Mouse (Mus musculus) kidney, embryonic 15.5 days (tissue): ENCODE measurements around the gene Map2k1. TPM values are rescaled to one million over a fixed set of nuclear protein-coding genes. Genes with fewer than 3 reads are reported as not detected.
"Not testable (repeated sequence)": the region's sequence is repeated elsewhere in the genome, so short reads cannot be mapped to it uniquely, and the experiment has no call there.

ENCODE experiments used
- ATAC-seq: fragments of 200-750 bp; cut with Nextera tagmentation; replicated peaks from 2 replicates; pipeline ENCODE4 v1.8.0; 2017; ENCODE audit warnings: moderate TSS enrichment; ENCODE audit not compliant: low FRiP score
- H3K27ac ChIP-seq: fragments of 300-500 bp; sonication (generic); 2 replicates; pipeline ENCODE4 v1.5.1; 2015; ENCODE audit warnings: mild to moderate bottlenecking, inconsistent platforms
- H3K27me3 ChIP-seq: fragments of 300-500 bp; sonication (generic); 2 replicates; pipeline ENCODE4 v1.6.1; 2015; ENCODE audit warnings: inconsistent platforms
- H3K36me3 ChIP-seq: fragments of 300-500 bp; sonication (generic); 2 replicates; pipeline ENCODE4 v1.6.1; 2015; ENCODE audit warnings: inconsistent platforms
- H3K4me1 ChIP-seq: fragments of 300-500 bp; sonication (generic); 2 replicates; pipeline ENCODE4 v1.6.1; 2015; ENCODE audit warnings: inconsistent platforms
- H3K4me2 ChIP-seq: fragments of 300-500 bp; sonication (generic); 2 replicates; pipeline ENCODE4 v1.6.1; 2015; ENCODE audit warnings: moderate library complexity, mild to moderate bottlenecking, inconsistent platforms
- H3K4me3 ChIP-seq: fragments of 300-500 bp; sonication (generic); replicated peaks from 2 replicates; pipeline ENCODE4 v1.5.1; 2015; ENCODE audit warnings: mild to moderate bottlenecking, inconsistent platforms
- H3K9ac ChIP-seq: fragments of 300-500 bp; sonication (generic); 2 replicates; pipeline ENCODE4 v1.6.1; 2015; ENCODE audit warnings: mild to moderate bottlenecking, inconsistent platforms
- H3K9me3 ChIP-seq: fragments of 300-500 bp; sonication (generic); replicated peaks from 2 replicates; pipeline ENCODE4 v1.6.1; 2016; ENCODE audit warnings: inconsistent platforms
- WGBS: fragments of 180-500 bp; shearing (Covaris S2); methylation state at CpG from one replicate; pipeline ENCODE4 v1.1.7; 2015; ENCODE audit warnings: mixed read lengths; 5-methylcytosine and 5-hydroxymethylcytosine counted together
- polyA plus RNA-seq: library from polyadenylated mRNA; unstranded; fragments of >200 nt; fragmentation: Nextera tagmentation; extraction: Ambion mirVana; gene quantifications from 2 replicates; pipeline ENCODE4 v1.2.1, GENCODE M21; 2015

The Map2k1 gene
- polyA plus RNA-seq, 1 experiment from 2014 or later, result 81.7 TPM

DNA sequence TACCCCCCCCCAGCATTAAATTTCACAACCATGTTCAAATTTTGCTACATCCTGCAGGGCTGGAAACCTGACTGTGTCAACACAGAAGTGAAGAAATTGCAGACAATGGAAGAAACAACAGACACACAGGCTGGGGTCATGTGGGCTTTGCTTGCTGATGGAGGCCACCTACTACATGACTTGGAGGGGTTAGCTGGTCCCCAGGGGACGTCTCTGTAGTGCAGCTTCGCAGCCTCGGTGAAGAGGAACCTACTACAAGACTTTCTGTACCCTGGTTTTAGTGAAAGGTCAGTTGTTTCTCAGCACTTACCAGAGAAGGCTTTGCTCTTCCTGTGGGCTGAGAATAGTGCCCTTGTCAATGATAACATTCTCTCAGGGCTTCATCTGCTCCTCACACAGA, 17.8 kb upstream of the Map2k1 start:
- no peak overlapping the region for H3K9ac ChIP-seq
- H3K27me3 ChIP-seq, result no peaks in the 10 kb centered on the region
- H3K4me3 ChIP-seq, result no peak overlapping the region
- no peaks in the 10 kb centered on the region for H3K36me3 ChIP-seq
- H3K4me2 ChIP-seq, result no peak overlapping the region
- WGBS, result 73% methylated on average over 3 of the region's 3 CpGs
- no peaks in the 10 kb centered on the region for H3K9me3 ChIP-seq
- H3K27ac ChIP-seq, result no peak overlapping the region
- no peak for ATAC-seq
- H3K4me1 ChIP-seq, result no peaks in the 10 kb centered on the region

DNA sequence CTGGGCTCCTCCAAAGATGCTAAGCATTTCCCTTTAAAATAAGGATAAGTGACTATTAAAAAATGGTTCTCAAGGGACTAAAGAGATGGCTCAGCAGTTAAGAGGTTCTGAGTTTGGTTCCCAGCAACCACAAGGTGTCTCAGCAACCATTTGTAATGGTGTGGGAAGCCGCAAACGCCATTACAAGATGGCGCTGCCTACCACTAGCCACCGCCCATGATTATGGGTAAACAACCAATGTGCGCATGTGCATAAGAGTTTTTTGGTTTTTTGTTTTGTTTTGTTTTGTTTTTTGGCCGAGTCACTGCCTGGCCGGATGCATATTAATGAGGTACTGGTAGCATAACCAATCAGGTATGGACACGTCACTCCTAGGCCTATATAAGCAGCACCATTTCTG, 15.4 kb upstream of the Map2k1 start:
- not testable (repeated sequence) for H3K4me2 ChIP-seq, H3K27me3 ChIP-seq, H3K9ac ChIP-seq, H3K27ac ChIP-seq, ATAC-seq, H3K4me1 ChIP-seq, H3K9me3 ChIP-seq, H3K36me3 ChIP-seq, H3K4me3 ChIP-seq
- WGBS, result 96% methylated on average over 8 of the region's 8 CpGs

DNA sequence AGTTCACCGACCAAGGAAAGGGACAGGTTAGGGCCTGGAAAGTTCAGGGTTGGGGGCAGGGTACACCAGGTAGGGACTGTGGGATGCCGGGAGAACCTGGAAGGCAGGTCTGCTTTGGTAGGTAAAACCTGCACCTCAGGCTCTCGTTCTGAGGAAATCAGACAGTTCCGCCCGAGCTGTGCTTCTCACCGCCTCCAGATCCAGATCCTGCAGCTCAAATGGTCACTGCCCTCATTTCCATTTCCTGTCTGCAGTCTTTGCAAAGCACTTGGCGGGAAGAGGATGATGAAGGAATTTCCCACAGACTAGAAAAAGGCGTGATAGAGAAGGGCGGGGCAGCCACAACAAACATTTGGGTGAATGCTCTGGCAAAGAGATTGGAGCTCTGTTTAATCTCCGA, 14.8 kb upstream of the Map2k1 start:
- H3K27ac ChIP-seq, result no peak overlapping the region
- no peaks in the 10 kb centered on the region for H3K9me3 ChIP-seq
- H3K4me3 ChIP-seq, result no peak overlapping the region
- no peak overlapping the region for H3K9ac ChIP-seq
- no peaks in the 10 kb centered on the region for H3K4me1 ChIP-seq
- no peak overlapping the region for H3K4me2 ChIP-seq
- no peaks in the 10 kb centered on the region for H3K36me3 ChIP-seq
- 74% methylated on average over 10 of the region's 10 CpGs for WGBS
- no peak for ATAC-seq
- H3K27me3 ChIP-seq, result no peaks in the 10 kb centered on the region

DNA sequence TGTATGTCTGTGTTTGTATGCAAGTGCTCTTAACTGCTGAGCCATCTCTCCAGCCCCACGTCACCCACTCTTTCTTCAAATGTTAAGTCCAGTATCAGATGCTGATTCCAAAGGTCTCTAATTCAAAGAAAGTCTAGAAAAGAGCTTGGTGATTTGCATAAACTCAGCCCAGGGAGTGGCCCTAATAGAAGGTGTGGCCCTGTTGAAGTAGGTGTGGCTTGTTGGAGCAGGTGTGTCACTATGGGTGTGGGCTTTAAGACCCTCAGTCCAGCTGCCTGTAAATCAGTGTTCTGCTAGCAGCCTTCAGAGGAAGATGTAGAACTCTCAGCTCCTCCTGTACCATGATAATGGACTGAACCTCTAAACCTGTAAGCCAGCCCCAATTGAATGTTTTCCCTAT, 13.8 kb upstream of the Map2k1 start:
- H3K27me3 ChIP-seq, result no peaks in the 10 kb centered on the region
- H3K9me3 ChIP-seq, result no peaks in the 10 kb centered on the region
- no peak overlapping the region for H3K9ac ChIP-seq
- H3K4me2 ChIP-seq, result no peak overlapping the region
- H3K27ac ChIP-seq, result no peak overlapping the region
- H3K4me3 ChIP-seq, result no peak overlapping the region
- no peaks in the 10 kb centered on the region for H3K4me1 ChIP-seq
- no peak for ATAC-seq
- 93% methylated on average over 1 of the region's 1 CpGs for WGBS
- no peaks in the 10 kb centered on the region for H3K36me3 ChIP-seq

DNA sequence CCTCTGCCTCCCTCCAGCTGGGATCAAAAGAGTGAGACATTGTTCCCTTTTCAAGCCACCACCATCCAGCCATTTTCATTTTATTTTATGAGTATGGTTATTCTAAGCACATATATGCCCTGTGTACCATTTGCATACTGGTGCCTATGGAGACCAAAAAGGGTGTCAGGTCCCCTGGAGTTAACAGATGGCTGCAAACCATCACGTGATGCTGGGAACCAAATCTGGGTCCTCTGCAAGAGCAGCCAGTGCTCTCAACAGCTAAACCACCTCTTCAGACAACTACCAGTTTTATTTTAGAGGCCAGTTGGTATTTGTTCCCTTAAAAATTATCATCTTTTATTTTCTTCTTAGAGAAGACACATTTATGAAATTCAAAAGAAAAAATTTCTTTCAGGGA, 11.4 kb upstream of the Map2k1 start:
- WGBS, result 53% methylated on average over 1 of the region's 1 CpGs
- Histone ChIP-seq H3K4me3 (no peak overlapping the region), H3K9me3 (no peaks in the 10 kb centered on the region), H3K4me2 (no peak overlapping the region), H3K27me3 (no peaks in the 10 kb centered on the region), H3K27ac (no peak overlapping the region), H3K9ac (no peak overlapping the region), H3K36me3 (no peaks in the 10 kb centered on the region), H3K4me1 (no peaks in the 10 kb centered on the region)
- ATAC-seq, result no peak

DNA sequence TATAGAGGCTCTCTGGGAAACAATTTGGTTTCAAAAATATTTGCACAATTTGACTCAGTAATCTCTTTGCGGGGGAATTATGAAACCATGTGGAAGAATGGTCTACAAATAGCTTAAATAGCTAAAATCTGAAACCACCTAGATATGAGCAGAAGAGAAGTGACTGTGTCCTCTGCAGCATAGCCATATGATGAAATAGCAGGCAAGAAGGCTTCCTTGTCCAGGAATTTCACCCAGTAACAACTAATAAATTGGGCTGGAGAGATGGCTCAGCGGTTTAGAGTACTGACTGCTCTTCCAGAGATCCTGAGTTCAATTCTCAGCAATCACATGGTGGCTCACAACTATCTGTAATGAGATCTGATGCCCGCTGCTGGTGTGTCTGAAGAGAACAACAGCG, 7.6 kb upstream of the Map2k1 start:
- Histone ChIP-seq H3K9me3 (no peaks in the 10 kb centered on the region), H3K4me1 (no peaks in the 10 kb centered on the region), H3K27ac (no peak overlapping the region), H3K4me3 (no peak overlapping the region), H3K9ac (no peak overlapping the region), H3K36me3 (no peaks in the 10 kb centered on the region), H3K27me3 (no peaks in the 10 kb centered on the region), H3K4me2 (no peak overlapping the region)
- WGBS, result 88% methylated on average over 4 of the region's 4 CpGs
- no peak for ATAC-seq

DNA sequence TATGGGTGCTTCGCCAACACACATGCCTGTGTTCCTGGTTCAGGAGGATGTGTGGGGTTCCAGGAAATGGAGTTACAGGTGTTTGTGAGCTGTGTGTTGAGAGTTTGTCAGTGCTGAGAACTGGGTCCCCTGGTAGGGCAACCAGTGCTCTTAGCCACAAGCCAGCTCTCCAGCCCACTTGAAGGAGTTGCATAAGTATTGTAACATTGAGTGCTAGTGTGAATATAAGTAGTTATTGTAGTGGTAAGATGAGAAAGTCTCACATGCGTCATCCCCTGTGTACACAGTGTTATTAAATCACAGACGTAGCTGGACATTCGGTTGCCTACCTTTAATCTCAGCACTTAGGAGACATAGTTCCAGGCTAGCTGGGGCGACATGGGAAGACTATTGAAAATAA, 6.5 kb upstream of the Map2k1 start:
- no peak for ATAC-seq
- WGBS, result 90% methylated on average over 5 of the region's 5 CpGs
- H3K36me3 ChIP-seq, result no peaks in the 10 kb centered on the region
- no peak overlapping the region for H3K9ac ChIP-seq
- H3K4me2 ChIP-seq, result no peak overlapping the region
- H3K4me1 ChIP-seq, result no peaks in the 10 kb centered on the region
- H3K27me3 ChIP-seq, result no peaks in the 10 kb centered on the region
- H3K9me3 ChIP-seq, result no peaks in the 10 kb centered on the region
- no peak overlapping the region for H3K27ac ChIP-seq
- H3K4me3 ChIP-seq, result no peak overlapping the region

DNA sequence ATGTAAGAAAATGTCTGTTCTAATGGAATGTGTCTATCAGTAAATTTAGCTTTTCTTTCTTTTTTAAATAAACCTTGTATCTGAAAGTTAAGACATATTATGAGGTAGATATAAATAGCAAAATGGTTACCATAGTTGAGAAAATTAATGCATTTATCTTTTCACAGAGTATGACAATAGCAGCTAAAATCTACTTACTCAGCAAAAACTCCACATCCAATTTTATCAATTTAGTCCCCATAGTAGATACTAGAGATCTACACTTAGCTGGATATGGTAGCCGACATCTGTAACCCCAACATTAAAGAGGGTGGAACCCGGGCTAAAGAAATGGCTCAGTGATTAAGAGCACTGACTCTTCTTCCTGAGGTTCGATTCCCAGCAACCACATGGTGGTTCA, 2.8 kb upstream of the Map2k1 start:
- H3K4me2 ChIP-seq, result no peak overlapping the region
- peaks cover 12% of the 10 kb centered on the region for H3K4me1 ChIP-seq
- no peak overlapping the region for H3K4me3 ChIP-seq
- H3K27me3 ChIP-seq, result no peaks in the 10 kb centered on the region
- no peak overlapping the region for H3K9ac ChIP-seq
- H3K27ac ChIP-seq, result no peak overlapping the region
- H3K9me3 ChIP-seq, result no peaks in the 10 kb centered on the region
- ATAC-seq, result no peak
- H3K36me3 ChIP-seq, result no peaks in the 10 kb centered on the region
- 85% methylated on average over 3 of the region's 3 CpGs for WGBS

DNA sequence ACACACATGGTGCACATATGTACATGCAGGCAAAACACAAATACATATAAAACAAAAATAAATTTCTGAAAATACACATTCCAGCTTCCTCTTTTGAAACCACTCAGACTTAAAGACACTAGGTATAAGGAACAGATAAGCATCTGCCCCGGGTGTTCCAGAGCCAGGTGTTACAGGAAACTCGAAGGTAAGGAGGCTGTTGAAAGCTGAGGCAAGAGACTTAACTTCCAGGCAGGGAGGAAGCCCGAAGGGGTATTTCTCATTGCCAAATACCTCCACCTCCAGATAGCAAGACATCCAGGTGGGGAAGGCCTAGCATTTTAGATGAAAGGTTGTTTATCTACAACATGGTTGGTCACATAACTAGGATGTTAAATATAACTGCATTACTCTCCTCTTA, 2.0 kb upstream of the Map2k1 start:
- Histone ChIP-seq H3K4me1 (peaks cover 19% of the 10 kb centered on the region), H3K9me3 (no peaks in the 10 kb centered on the region), H3K27ac (no peak overlapping the region), H3K9ac (no peak overlapping the region), H3K4me2 (no peak overlapping the region), H3K27me3 (no peaks in the 10 kb centered on the region), H3K4me3 (no peak overlapping the region), H3K36me3 (no peaks in the 10 kb centered on the region)
- no peak for ATAC-seq
- 78% methylated on average over 3 of the region's 3 CpGs for WGBS

DNA sequence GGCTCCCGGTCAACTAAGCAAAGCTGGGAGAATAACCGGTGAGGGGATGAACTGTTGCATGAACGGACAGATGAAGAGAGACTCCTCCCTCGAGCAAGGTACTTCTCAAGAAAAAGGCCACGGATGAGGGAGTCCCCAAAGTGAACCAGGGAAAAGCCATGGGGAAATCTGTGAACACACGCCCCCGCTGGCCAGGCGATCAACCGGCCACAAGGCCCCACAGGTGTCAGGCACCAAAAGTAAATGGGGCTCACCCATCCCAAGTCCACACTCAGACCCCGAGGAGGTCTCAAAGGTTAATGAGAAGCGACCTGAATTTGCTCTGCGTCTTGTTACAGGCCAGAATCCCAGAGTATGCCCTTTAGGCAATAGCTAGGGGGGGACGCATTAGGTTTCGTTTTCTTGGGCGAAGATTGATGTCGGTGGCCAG, 825 bp downstream of the Map2k1 start:
- Histone ChIP-seq H3K27me3 (no peaks in the 10 kb centered on the region), H3K9ac (peak overlapping the region; percentile 91), H3K4me3 (peak overlapping the region; percentile 100), H3K27ac (peak overlapping the region; percentile 97), H3K36me3 (peaks cover 6% of the 10 kb centered on the region; the same call in 1 of the 2 replicates), H3K4me2 (peak overlapping the region; percentile 67), H3K4me1 (peaks cover 22% of the 10 kb centered on the region), H3K9me3 (no peaks in the 10 kb centered on the region)
- ATAC-seq, result 0 out of 2 replicates have a peak, but pooled peaks have one; percentile 8
- under 1% methylated on average over 16 of the region's 16 CpGs for WGBS

DNA sequence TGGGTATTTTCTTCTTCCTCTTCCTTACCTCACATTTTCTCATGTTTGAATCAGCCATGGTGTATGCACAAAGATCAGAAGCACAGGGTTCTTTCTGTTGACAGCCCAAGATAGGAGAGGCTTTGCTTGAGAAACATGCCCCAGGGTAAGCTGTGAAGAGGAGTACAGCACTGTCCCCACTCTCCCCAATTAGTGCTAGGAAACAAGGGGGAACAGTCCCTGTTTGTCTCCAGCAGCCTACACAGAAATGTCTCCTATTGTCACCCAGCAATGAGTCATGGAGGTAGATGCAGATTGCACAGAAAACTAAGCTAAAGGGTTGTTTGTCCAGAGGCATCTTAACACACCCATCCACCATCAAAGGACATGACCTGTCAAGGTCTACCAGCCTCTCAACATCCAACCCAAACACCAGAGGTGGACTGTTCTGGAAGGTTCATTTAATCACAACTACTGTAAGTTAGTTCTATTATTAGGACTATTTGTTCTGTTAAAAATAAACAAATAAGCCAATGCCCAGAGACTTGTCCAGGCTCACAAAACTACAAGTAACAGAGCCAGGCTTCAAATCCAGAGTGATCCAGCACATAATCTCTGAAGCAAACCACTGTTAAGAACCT, 3.2 kb downstream of the Map2k1 start:
- no peak for ATAC-seq
- Histone ChIP-seq H3K9me3 (no peaks in the 10 kb centered on the region), H3K9ac (no peak overlapping the region), H3K27ac (no peak overlapping the region), H3K4me2 (no peak overlapping the region), H3K36me3 (peaks cover 11% of the 10 kb centered on the region), H3K4me3 (no peak overlapping the region), H3K27me3 (no peaks in the 10 kb centered on the region), H3K4me1 (peaks cover 22% of the 10 kb centered on the region)

DNA sequence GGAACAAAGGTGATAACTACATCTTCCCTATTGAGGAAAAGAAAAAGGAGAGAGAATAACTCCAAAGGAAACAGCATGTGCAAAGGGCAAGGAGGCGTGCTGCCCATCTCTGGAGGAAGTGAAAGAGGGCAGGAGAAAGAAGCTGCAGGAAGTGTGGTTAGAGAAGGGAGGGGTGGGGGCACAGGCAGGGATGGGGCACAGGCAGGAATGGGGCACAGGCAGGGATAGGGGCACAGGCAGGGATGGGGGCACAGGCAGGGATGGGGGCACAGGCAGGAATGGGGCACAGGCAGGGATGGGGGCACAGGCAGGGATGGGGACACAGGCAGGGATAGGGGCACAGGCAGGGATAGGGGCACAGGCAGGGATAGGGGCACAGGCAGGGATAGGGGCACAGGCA, 4.1 kb downstream of the Map2k1 start:
- Histone ChIP-seq H3K4me1 (peaks cover 22% of the 10 kb centered on the region), H3K27ac (no peak overlapping the region), H3K4me3 (no peak overlapping the region), H3K4me2 (no peak overlapping the region), H3K27me3 (no peaks in the 10 kb centered on the region), H3K9me3 (no peaks in the 10 kb centered on the region), H3K9ac (no peak overlapping the region), H3K36me3 (peaks cover 11% of the 10 kb centered on the region)
- 77% methylated on average over 1 of the region's 1 CpGs for WGBS
- no peak for ATAC-seq

DNA sequence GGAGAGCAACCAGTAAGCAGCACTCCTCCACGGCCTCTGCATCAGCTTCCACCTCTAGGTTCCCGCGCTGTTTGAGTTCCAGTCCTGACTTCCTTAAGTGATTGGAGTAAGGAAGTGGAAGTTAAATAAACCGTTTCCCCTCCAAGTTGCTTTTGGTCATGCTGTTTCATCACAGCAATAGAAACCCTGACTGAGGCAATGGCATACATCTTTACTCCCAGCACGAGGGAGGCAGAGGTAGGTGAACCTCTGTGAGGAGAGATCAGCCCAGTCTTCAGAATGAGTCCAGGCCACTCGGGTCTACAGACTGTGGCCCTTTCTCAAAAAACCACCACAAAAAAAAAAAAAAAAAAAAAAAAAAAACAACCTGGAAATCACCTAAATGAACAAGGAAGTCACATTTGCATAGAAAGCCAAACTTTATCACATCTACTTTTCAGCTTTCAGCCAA, 11.0 kb downstream of the Map2k1 start:
- ATAC-seq, result no peak
- WGBS, result 63% methylated on average over 6 of the region's 6 CpGs
- Histone ChIP-seq H3K4me2 (no peak overlapping the region), H3K9me3 (no peaks in the 10 kb centered on the region), H3K27ac (0 out of 2 replicates have a peak overlapping the region, but pooled peaks have one; percentile 4), H3K36me3 (peaks cover 5% of the 10 kb centered on the region), H3K9ac (no peak overlapping the region), H3K27me3 (no peaks in the 10 kb centered on the region), H3K4me3 (no peak overlapping the region), H3K4me1 (peaks cover 25% of the 10 kb centered on the region)
